Mouse (Mus musculus) bone marrow macrophage, adult 2 months (primary cell): ENCODE measurements around the gene Mosmo. TPM values are rescaled to one million over a fixed set of nuclear protein-coding genes. Genes with fewer than 3 reads are reported as not detected.

Experiments
- H3K27ac ChIP-seq: 2 replicates; pipeline ENCODE4 v1.5.1; 2012; ENCODE audit warnings: low read depth, low read length; ENCODE audit not compliant: insufficient read depth
- H3K4me1 ChIP-seq: 2 replicates; pipeline ENCODE4 v1.6.1; 2012; ENCODE audit warnings: low read length; ENCODE audit not compliant: control insufficient read depth, insufficient read depth
- H3K4me3 ChIP-seq: 2 replicates; pipeline ENCODE4 v1.5.1; 2012; ENCODE audit warnings: mild to moderate bottlenecking, low read length, moderate library complexity; ENCODE audit not compliant: insufficient read depth
- CTCF ChIP-seq: IDR thresholded peaks from 2 replicates; pipeline ENCODE4 v1.5.1; 2012; ENCODE audit warnings: low read depth, mild to moderate bottlenecking, low read length, moderate library complexity
- POLR2A ChIP-seq: IDR thresholded peaks from 2 replicates; pipeline ENCODE4 v1.6.1; 2012; ENCODE audit warnings: mild to moderate bottlenecking, low read depth, low read length, borderline replicate concordance
- polyA plus RNA-seq: library from polyadenylated mRNA; stranded (reverse); fragments of >200 nt; gene quantifications from 2 replicates; pipeline ENCODE4 v1.2.4, GENCODE M21; 2012; ENCODE audit not compliant: missing spikeins, insufficient read depth, insufficient read length

Mosmo gene
- polyA plus RNA-seq, 1 experiment, result 22.2 TPM

DNA sequence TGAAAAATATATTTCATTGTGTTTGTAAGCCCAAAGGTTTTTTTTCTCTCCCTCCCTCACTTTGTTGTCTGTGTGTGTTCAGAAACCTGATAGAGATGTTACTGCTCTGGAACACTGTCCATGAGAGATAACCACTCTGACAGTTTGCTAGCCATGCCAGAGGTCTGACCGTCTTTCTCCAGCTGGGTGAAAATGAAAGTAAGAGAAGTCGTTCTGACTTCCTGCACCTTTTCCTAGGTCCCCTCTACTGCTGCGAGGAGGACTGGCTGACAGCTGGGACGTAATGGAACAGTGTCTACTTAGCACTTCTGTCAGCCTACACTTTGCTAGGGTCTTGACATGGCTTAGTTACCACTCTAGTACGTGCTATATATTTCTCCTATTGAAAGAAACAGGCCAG lies 52.2 kb downstream of the Mosmo start:
- Histone ChIP-seq H3K4me1 (0 out of 2 replicates have a peak, but pooled peaks cover 2% of the 10 kb centered on the region), H3K4me3 (peak overlapping the region; percentile 43), H3K27ac (no peak overlapping the region)
- no peak for TF ChIP-seq POLR2A

DNA sequence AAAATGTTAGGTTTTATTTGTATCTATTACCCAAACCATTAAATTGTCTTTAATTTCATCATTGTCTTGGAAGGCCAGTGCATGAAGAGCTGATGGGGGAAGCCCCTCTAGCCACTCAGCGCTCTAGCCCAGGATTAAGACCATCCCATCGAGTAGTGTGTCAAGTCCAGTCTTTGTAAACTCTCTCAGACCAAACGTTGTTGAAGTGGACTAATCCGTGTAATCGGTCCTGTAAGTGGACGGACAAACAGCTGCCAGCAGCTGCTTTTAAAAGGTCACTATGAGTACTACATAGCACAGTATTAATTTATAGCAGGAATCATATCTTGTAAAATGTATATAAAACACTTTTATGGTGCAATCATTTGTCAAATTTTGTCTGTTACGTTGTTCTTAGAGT lies 55.5 kb downstream of the Mosmo start:
- Histone ChIP-seq H3K4me3 (no peak overlapping the region), H3K27ac (no peak overlapping the region), H3K4me1 (0 out of 2 replicates have a peak, but pooled peaks cover 2% of the 10 kb centered on the region)
- no peak for TF ChIP-seq CTCF
- no peak for TF ChIP-seq POLR2A

DNA sequence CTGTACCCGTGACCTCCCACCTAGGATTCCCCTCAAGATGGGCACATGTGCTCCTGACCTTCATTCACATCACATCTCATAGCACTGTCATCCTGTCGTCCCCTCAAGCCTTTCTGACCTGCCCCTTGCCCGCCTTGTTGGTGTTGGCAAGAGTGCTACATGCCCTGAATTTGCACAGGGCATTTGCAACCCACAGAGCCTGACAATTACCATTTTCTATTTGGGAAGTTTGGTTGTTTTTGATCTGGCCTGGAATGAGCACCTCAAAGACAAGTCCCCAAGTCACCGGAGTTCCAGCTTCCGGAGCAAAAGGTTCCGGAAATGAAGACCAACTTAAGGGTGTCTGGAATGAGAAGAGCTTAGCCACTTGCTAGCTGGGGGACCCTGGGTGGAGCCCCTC lies 61.6 kb downstream of the Mosmo start, which contains the start of gene Vwa3a:
Vwa3a (plus strand) TSS at position 301 of the 400 bp plus-strand sequence.
- Histone ChIP-seq H3K4me1 (no peaks in the 10 kb centered on the region), H3K4me3 (no peak within 1 kb of the TSS), H3K27ac (no peak within 1 kb of the TSS)
- no peak for TF ChIP-seq POLR2A
- no peak for TF ChIP-seq CTCF

DNA sequence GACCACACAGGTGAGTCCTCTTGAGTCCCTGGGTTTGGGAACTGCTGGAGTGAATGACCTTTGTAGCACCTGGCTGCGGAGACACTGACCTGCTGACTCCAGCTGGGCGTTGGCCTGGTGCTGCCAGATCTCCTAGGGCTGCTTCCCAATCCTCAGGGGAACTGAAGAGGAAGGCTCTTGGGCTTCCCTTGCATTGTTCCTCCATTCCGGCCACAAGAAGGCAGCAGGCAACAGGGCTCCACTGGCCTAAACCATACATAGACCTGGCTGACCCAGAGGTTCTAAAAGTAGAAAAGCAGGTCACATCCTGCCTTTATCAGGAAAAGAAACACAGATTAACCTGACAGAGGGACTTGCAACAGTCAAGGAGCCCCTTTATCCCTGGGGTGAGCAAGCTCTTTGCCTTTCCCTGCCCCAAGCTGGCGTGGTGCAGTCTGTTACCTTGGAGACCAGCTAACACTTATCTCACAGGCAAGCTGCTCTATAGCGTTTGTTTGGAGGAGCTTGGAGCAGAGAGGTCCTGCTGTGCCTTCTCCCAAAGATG lies 62.2 kb downstream of the Mosmo start:
- TF ChIP-seq CTCF, result no peak
- TF ChIP-seq POLR2A, result no peak
- Histone ChIP-seq H3K4me3 (no peak overlapping the region), H3K27ac (no peak overlapping the region), H3K4me1 (no peaks in the 10 kb centered on the region)

DNA sequence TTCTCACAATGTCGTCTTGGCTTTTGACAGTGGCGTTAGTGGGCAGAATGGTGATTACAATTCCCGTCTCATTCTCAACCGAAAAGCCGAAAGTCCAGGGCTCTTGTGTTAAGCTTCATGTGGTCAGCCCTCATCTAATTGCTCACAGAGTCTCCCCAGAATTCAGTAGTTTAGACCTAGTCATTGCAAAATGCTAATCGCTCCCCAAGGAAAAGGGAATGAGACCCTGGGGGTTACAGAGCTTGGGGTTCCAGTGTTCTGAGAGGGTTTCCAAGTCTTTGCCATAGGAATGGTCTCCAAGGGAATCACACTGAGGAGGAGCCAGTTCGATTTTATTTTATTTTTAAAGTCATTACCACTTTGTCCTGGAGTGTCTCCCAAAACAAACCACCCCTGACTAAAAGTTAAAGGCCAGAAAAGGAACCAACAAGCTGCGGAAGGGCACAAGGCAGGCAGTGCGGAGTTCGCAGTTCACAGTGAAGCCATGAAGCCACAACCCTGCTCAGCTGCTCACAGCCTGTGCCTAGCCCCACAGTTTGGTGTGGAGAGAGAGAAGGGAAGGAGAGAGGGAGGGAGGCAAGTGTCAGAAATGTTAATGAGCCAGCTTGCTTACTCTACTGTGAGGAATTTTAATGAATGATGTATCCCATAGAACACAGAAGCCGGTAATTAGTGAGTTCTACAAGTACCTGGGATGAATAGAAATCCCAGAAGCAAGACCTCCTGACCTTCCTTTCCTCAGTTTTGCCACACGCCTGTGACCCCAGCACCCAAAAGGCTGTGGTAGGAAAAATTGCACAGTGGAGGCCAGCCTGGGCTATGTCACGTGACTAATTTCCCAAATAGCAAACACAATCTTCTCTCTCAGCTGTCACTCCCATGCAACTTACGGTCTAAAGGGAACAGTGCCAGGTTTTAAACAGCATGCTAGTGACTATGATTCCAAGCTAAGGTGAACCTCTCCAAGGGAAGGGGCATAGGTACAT lies 66.2 kb downstream of the Mosmo start:
- no peak overlapping the region for H3K4me3 ChIP-seq
- no peaks in the 10 kb centered on the region for H3K4me1 ChIP-seq
- no peak for TF ChIP-seq CTCF
- TF ChIP-seq POLR2A, result no peak
- no peak overlapping the region for H3K27ac ChIP-seq

DNA sequence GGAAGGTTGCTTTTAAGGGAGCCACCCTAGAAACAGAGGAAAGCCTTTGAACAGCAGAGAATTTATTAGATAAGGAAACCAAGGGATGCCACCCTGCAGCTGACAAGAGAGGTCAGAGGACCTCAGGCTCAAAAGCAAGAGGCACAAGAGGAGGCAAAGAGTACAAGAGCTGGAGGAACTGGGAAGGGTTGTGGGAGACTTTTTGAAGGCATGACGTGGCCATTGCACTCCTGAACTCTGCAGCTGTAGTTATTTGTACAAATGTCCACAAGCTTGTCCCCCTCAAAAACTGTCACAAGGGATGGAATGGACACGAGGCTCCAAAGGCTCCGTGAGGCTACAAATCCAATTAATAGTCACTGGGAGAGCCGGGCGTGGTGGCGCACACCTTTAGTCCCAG lies 67.2 kb downstream of the Mosmo start:
- Histone ChIP-seq H3K4me1 (no peaks in the 10 kb centered on the region), H3K4me3 (no peak overlapping the region), H3K27ac (no peak overlapping the region)
- no peak for TF ChIP-seq CTCF

DNA sequence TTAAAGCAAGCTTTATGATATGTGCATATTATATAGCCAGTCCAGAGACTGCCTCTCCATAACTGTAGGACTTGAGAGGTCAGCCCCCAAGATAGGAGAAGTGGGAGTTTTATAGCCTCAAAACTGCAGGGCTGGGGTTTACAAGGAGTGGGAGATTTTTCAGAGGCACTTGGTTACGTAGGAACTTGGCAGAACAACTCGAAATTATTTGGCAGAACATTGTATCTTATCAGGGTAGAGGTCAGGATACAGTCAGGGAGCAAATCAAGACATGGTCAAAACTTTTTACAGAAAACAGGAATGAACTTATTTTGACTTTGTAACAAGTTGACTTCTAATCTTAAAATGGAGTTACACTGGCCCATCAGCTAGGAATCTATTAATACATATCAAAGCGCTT lies 68.6 kb downstream of the Mosmo start:
- no peaks in the 10 kb centered on the region for H3K4me1 ChIP-seq
- no peak overlapping the region for H3K4me3 ChIP-seq
- H3K27ac ChIP-seq, result no peak overlapping the region
- TF ChIP-seq POLR2A (no peak), CTCF (no peak)

DNA sequence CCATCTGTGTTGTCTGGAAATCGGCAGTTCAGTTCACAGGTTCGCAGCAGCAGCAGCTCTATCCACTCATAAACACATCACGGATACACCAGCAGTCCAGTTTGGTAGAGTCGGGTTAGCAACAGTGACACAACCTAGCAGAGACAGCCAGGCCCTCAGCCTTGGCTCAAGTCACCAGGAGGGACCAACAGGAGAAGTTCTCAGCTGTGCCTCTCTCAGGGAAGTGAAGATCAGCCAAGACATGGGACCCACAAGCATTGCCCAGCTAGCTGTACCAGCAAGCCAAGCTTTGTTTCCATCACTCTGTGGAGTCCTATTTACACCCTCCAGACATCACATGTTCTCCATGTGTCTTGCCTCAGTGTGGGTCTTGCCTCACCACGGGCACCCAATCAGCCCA lies 69.4 kb downstream of the Mosmo start:
- TF ChIP-seq POLR2A (no peak), CTCF (no peak)
- Histone ChIP-seq H3K4me1 (peaks cover 7% of the 10 kb centered on the region; the same call in 1 of the 2 replicates), H3K27ac (no peak overlapping the region)

DNA sequence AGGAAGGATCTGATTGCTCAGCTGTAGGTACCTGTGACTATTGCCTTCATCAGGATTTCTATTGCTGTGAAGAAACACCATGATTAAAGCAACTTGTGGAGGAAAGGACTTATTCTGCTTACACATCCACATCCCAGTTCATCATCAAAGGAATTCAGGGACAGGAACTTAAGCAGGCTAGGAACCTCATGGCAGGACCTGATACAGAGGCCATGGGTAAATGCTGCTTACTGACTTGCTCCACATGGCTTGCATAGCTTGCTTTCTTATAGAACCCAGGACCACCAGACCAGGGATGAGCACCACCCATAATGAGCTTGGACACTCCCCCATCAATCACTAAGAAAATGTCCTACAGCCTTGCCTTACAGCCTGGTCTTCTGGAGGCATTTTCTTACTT lies 71.1 kb downstream of the Mosmo start:
- Histone ChIP-seq H3K4me1 (peaks cover 8% of the 10 kb centered on the region; the same call in 1 of the 2 replicates), H3K27ac (no peak overlapping the region), H3K4me3 (no peak overlapping the region)
- TF ChIP-seq POLR2A, result no peak
- no peak for TF ChIP-seq CTCF

More for the DNA sequence above, 69.4 kb downstream of the Mosmo start:
- no peak overlapping the region for H3K4me3 ChIP-seq

DNA sequence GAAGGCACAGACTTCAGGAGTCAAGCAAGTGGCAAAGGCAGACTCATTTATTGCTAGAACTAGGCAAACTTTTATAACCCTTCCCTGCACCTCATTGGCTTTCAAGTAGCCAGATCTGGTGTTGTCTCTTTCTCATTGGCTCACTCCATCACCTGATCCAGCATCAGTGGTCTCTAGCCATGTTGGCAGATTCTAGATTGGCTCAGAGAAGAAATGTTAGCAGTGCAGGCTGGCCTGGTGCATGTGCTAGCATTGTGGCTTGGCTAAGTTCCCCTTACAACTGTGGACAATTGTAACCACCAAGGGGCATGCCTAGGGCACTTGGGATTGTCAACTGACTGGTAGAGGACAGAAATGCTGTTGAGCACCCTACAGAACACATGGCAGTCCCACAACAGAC lies 73.9 kb downstream of the Mosmo start:
- no peak for TF ChIP-seq CTCF
- TF ChIP-seq POLR2A, result no peak
- H3K27ac ChIP-seq, result no peak overlapping the region
- peaks cover 8% of the 10 kb centered on the region; the same call in 1 of the 2 replicates for H3K4me1 ChIP-seq
- no peak overlapping the region for H3K4me3 ChIP-seq
